Mouse (Mus musculus) urinary bladder, adult 18-20 months (tissue): ENCODE measurements around the gene Bclaf1.

Experiments
- DNase-seq, 2 experiments: peaks; one replicate each; pipeline ENCODE4 v3.0.0; 2022; ENCODE audit warnings: low spot score in 2 of 2, mixed read lengths in 2 of 2

Bclaf1 gene

GRCm38 (mm10) chr10:20314797-20315196 is 2.5 kb downstream of the Bclaf1 start:
- DNase-seq, result no peak

- DNase-seq, result no peak
Measured at GRCm38 (mm10) chr10:20317466-20317865, 5.2 kb downstream of the Bclaf1 start.

- DNase-seq, result no peak
Measured at GRCm38 (mm10) chr10:20326226-20326625, 14.0 kb downstream of the Bclaf1 start.

GRCm38 (mm10) chr10:20331262-20331661 is 19.0 kb downstream of the Bclaf1 start:
- DNase-seq, result no peak

- DNase-seq, result no peak
Measured at GRCm38 (mm10) chr10:20337872-20338271, 25.6 kb downstream of the Bclaf1 start.

GRCm38 (mm10) chr10:20345736-20346135 is 33.5 kb downstream of the Bclaf1 start:
- DNase-seq, result no peak

GRCm38 (mm10) chr10:20347285-20348214 is 35.3 kb downstream of the Bclaf1 start, which contains the start of gene Mtfr2:
Mtfr2 (plus strand) TSS chr10:20347770.
- DNase-seq, result peak; percentile 84 to 86

- DNase-seq, result no peak
Measured at GRCm38 (mm10) chr10:20348894-20349293, 36.6 kb downstream of the Bclaf1 start.

- DNase-seq, result no peak
Measured at GRCm38 (mm10) chr10:20361542-20362449, 49.5 kb downstream of the Bclaf1 start.

GRCm38 (mm10) chr10:20362450-20363118 is 50.3 kb downstream of the Bclaf1 start:
- DNase-seq, result no peak

GRCm38 (mm10) chr10:20372046-20372445 is 59.8 kb downstream of the Bclaf1 start:
- DNase-seq, result no peak

GRCm38 (mm10) chr10:20377621-20378020 is 65.4 kb downstream of the Bclaf1 start:
- no peak for DNase-seq

- DNase-seq, result no peak
Measured at GRCm38 (mm10) chr10:20379071-20379735, 66.9 kb downstream of the Bclaf1 start.

- DNase-seq, result no peak
Measured at GRCm38 (mm10) chr10:20380798-20381197, 68.5 kb downstream of the Bclaf1 start.

GRCm38 (mm10) chr10:20381352-20381751 is 69.1 kb downstream of the Bclaf1 start:
- no peak for DNase-seq

- DNase-seq, result no peak
Measured at GRCm38 (mm10) chr10:20382807-20383419, 70.6 kb downstream of the Bclaf1 start.

- DNase-seq, result no peak
Measured at GRCm38 (mm10) chr10:20390568-20390967, 78.3 kb downstream of the Bclaf1 start.
